Mouse (Mus musculus): ENCODE data around the gene Hivep2. TPM values are rescaled to one million over a fixed set of nuclear protein-coding genes. Genes with fewer than 3 reads are reported as not detected.

The Hivep2 gene
- total RNA-seq, 2 experiments from 2014 or later: 250 to 277 TPM

- DNase-seq (ENCODE audit: low spot score in 2 of 2): no peak
- intact Hi-C loops (cut with DNase I): no loop called here
These were observed 136.1 kb downstream of the Hivep2 start for GRCm38 (mm10) chr10:14101966-14102365.

- DNase-seq (ENCODE audit: low spot score in 2 of 2): no peak
- intact Hi-C loops (cut with DNase I): no loop called here
These were observed 142.3 kb downstream of the Hivep2 start for GRCm38 (mm10) chr10:14107980-14108671.

GRCm38 (mm10) chr10:14115846-14116245 lies 150.0 kb downstream of the Hivep2 start:
- DNase-seq (ENCODE audit: low spot score in 2 of 2): no peak
- intact Hi-C loops (cut with DNase I): loop anchor here (5.0 kb wide), 1 partner anchor 59 kb away; no protein-coding TSS in a partner anchor

DNA sequence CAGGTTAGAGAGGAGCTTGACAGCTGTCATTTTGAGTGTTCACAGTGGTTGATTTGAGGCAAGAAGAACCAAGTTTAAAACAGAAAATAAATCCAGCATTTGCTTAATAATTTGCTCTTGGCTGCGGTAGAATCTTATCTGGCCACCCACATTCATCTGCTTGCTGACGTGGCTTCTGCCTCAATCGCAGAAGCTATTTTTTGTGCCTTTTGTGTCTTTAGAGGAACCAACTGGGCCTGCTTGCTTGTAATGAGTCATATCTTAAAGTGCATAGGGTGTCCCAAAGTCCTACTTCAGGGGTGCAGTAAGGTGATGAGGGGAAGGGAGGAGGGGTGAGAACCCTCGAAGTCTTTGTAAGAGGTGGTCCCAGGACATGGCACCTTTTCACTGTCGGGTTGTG lies 151.1 kb downstream of the Hivep2 start:
- DNase-seq (ENCODE audit: low spot score in 2 of 2): peak; percentile 46 to 82
- intact Hi-C loops (cut with DNase I): loop anchor here (5.0 kb wide), 1 partner anchor 60 kb away; no protein-coding TSS in a partner anchor

DNA sequence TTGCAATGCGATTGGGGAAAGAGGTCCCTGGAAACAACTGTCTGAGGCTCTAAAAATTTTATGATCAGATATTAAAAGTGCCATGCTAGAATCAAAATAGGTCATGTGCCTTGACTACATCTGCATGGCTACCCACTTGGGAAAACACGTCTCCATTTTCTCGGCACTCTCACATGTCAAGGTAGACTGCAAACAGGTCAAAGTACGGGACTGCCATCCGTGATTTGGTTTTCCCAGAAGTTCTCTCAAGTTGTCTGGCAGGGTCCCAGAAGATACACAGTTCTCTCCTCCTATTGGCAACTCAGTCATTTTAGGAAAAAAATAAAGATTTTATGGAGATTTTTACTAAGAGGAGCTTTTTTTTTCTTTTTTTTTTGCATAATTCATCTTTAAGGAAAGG lies 153.3 kb downstream of the Hivep2 start:
- intact Hi-C loops (cut with DNase I): loop anchor here (5.0 kb wide), 1 partner anchor 62 kb away; no protein-coding TSS in a partner anchor
- DNase-seq (ENCODE audit: low spot score in 2 of 2): no peak

GRCm38 (mm10) chr10:14120512-14120911 lies 154.6 kb downstream of the Hivep2 start:
- peak in 1 of 2 experiments; percentile 57 for DNase-seq (ENCODE audit: low spot score in 2 of 2)
- intact Hi-C loops (cut with DNase I): no loop called here

- DNase-seq (ENCODE audit: low spot score in 2 of 2): no peak
These were observed 162.0 kb downstream of the Hivep2 start for GRCm38 (mm10) chr10:14127826-14128225.

GRCm38 (mm10) chr10:14130270-14130669 lies 164.4 kb downstream of the Hivep2 start:
- DNase-seq (ENCODE audit: low spot score in 2 of 2): no peak
- intact Hi-C loops (cut with DNase I): loop anchor here (5.0 kb wide), 3 partner anchors 67 to 192 kb away; partner anchors contain the start of gene Hivep2

More at GRCm38 (mm10) chr10:14127826-14128225, 162.0 kb downstream of the Hivep2 start:
- intact Hi-C loops (cut with DNase I): no loop called here

- peak in 1 of 2 experiments; percentile 75 for DNase-seq (ENCODE audit: low spot score in 2 of 2)
- intact Hi-C loops (cut with DNase I): loop anchor here (5.0 kb wide), 3 partner anchors 66 to 191 kb away; partner anchors contain the start of gene Hivep2
These were observed 165.4 kb downstream of the Hivep2 start for GRCm38 (mm10) chr10:14131307-14131706.

DNA sequence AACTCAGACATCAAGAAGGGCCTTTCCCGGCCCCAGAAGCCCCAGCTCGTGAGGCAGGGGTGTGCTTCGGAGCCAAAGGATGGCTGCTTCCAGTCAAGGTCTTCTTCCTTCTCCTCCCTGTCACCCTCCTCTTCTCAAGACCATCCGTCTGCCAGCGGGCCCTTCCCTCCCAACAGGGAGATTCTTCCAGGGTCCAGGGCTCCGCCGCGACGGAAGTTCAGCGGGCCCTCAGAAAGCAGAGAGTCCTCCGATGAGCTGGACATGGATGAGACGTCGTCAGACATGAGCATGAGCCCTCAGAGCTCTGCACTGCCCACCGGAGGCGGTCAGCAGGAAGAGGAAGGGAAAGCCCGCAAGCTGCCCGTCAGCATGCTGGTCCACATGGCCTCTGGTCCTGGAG lies 166.2 kb downstream of the Hivep2 start:
- no peak for DNase-seq (ENCODE audit: low spot score in 2 of 2)
- intact Hi-C loops (cut with DNase I): loop anchor here (5.0 kb wide), 3 partner anchors 65 to 190 kb away; partner anchors contain the start of gene Hivep2

DNA sequence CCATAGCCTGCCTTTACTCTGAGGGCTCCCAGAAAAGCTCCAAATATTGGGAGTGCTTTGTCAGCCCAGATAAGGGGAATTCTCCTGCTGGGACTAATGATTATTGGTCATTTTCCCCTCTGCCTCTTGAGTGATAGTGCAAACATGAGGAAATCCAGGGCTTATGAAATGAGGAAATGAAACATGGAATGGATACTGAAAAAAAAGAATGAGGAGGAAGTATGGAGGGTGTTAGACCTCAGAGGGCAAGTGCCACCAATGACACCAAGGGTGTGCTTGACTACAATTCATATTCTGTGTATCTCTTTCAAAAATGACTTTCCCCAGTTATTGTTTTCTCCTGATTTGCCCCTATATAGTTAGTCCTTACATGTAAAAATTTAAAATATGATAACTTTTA lies 167.1 kb downstream of the Hivep2 start:
- DNase-seq (ENCODE audit: low spot score in 2 of 2): no peak
- intact Hi-C loops (cut with DNase I): loop anchor here (5.0 kb wide), 3 partner anchors 64 to 189 kb away; partner anchors contain the start of gene Hivep2

DNA sequence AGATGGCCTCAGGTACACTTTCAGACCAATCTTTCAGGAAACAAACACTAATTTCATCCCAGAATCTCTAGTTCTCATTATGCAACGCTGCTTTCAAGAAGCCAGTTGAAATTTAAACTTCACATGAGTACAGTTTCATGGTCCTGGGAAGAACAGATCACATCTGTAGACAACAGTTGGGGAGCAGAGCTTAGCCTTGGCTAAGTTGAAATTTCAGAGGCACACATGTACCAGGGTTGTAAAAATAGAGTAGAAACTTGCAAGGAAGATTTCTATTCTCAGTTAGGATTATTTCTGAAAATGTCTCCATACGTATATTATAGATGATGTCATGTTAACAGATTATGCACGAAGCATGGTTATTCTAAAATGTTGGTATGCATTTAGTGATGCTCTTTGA lies 172.8 kb downstream of the Hivep2 start:
- intact Hi-C loops (cut with DNase I): loop anchor here (5.0 kb wide), 1 partner anchor 74 kb away; no protein-coding TSS in a partner anchor
- peak in 1 of 2 experiments; percentile 59 for DNase-seq (ENCODE audit: low spot score in 2 of 2)

GRCm38 (mm10) chr10:14144840-14145239 lies 179.0 kb downstream of the Hivep2 start:
- intact Hi-C loops (cut with DNase I): loop anchor here (2.0 kb wide), 1 partner anchor 56 kb away; no protein-coding TSS in a partner anchor
- DNase-seq (ENCODE audit: low spot score in 2 of 2): no peak

DNA sequence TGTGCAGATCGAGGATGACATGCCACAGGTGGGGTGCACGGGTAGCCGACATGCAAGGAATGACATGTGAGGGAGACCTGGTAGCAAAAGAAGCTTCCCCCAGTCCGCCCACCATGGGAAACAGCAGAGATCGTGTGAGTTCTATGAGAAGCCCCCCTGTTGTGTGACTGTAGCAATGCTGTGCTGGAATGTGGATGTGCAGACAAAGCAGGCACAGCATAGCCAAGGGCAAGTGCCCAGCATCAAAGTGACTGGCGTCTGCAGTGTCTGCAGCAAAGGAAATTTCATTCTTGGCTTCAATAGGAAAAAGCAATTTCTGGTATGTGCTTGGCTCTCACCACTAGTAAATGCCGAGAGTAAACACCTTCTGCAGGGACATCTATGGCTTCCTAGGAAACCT lies 199.0 kb downstream of the Hivep2 start:
- intact Hi-C loops (cut with DNase I): no loop called here
- no peak for DNase-seq (ENCODE audit: low spot score in 2 of 2)

- intact Hi-C loops (cut with DNase I): no loop called here
- no peak for DNase-seq (ENCODE audit: low spot score in 2 of 2)
These were observed 202.4 kb downstream of the Hivep2 start for GRCm38 (mm10) chr10:14168197-14168844.

GRCm38 (mm10) chr10:14168869-14169566 lies 203.1 kb downstream of the Hivep2 start:
- intact Hi-C loops (cut with DNase I): no loop called here
- DNase-seq (ENCODE audit: low spot score in 2 of 2): no peak

GRCm38 (mm10) chr10:14174124-14174523 lies 208.2 kb downstream of the Hivep2 start:
- intact Hi-C loops (cut with DNase I): no loop called here
- no peak for DNase-seq (ENCODE audit: low spot score in 2 of 2)

GRCm38 (mm10) chr10:14179424-14180339 lies 213.8 kb downstream of the Hivep2 start:
- intact Hi-C loops (cut with DNase I): loop anchor here (1.0 kb wide), 2 partner anchors 32 to 37 kb away; no protein-coding TSS in a partner anchor
- DNase-seq (ENCODE audit: low spot score in 2 of 2): peak; percentile 63 to 89

Data from left cerebral cortex, postnatal 25 days (tissue).